In genomic region chr13:109631399-109632026, GRCm38 (mm10) we compare ENCODE assay signal across 16 mouse cellular contexts.
DNase-seq lines count a peak whose midpoint lies in the region; ATAC-seq and TF ChIP-seq lines count a peak whose summit lies in the region.
"Had no signal": no experiment of that assay in that cellular context is flagged by ENCODE, and none has a peak within 500 bp of the region (broad histone marks: within the 10 kb centered on the region; RNA-seq: fewer than 3 reads in every experiment).

No protein-coding gene starts in this region.

- peak overlapping the region; percentile 95 for H3K27ac ChIP-seq in heart, embryonic 16.5 days (ENCODE audit: low read length)
- H3K27ac ChIP-seq in lung, embryonic 16.5 days (ENCODE audit: low read length), result peak overlapping the region; percentile 65; the same call in 1 of the 2 replicates
- H3K27ac ChIP-seq in brown adipose tissue, adult 24 weeks (replicated peaks; ENCODE audit: low read depth, low read length), result 0 out of 2 replicates have a peak overlapping the region, but pooled peaks have one; percentile 15
- H3K27ac ChIP-seq in liver, embryonic 15.5 days (replicated peaks), result peak overlapping the region; percentile 86
- H3K27ac ChIP-seq: embryonic facial prominence, embryonic 15.5 days; forebrain, embryonic 12.5 days; left cerebral cortex, adult 2 months; neural tube, embryonic 12.5 days had no signal

- H3K4me2 ChIP-seq in heart, embryonic 16.5 days (ENCODE audit: low read depth, low read length), result peak overlapping the region; percentile 22; the same call in 1 of the 2 replicates
- no peak overlapping the region for H3K4me2 ChIP-seq in lung, embryonic 16.5 days (ENCODE audit: low read depth, low read length)
- no peak overlapping the region for H3K4me2 ChIP-seq in liver, embryonic 15.5 days
- H3K4me2 ChIP-seq: embryonic facial prominence, embryonic 15.5 days; limb, embryonic 12.5 days; neural tube, embryonic 12.5 days had no signal

- WGBS in heart, embryonic 16.5 days, result 27% methylated on average over 10 of the region's 10 CpGs
- 21% methylated on average over 10 of the region's 10 CpGs for WGBS in lung, embryonic 16.5 days
- WGBS in lung, adult 2 months, result 42% methylated on average over 10 of the region's 10 CpGs
- 61% methylated on average over 10 of the region's 10 CpGs for WGBS in liver, embryonic 15.5 days (ENCODE audit: insufficient replicate concordance)

- ATAC-seq in heart, embryonic 16.5 days (replicated peaks; ENCODE audit: extremely low read depth, insufficient read depth, low FRiP score), result no peak
- ATAC-seq in lung, embryonic 16.5 days (ENCODE audit: low read depth), result peak; percentile 48; the same call in 1 of the 2 replicates
- no peak for ATAC-seq in liver, embryonic 15.5 days (ENCODE audit: insufficient read depth)
- ATAC-seq: CD4-positive, CD25-positive, alpha-beta regulatory T cell, adult 4 months had no signal

- no peak for DNase-seq in heart, postnatal 10 days
- no peak for DNase-seq in lung, adult 2 months
- DNase-seq in cerebellum, adult 9-11 months, result no peak
- DNase-seq in thymus, postnatal 4 days, result no peak
- DNase-seq: cerebellum, adult 2 months; kidney, adult 8-10 months had no signal

- H3K27me3 ChIP-seq in heart, embryonic 16.5 days (ENCODE audit: control insufficient read depth, insufficient read depth, low read length), result no peaks in the 10 kb centered on the region
- H3K27me3 ChIP-seq in lung, embryonic 16.5 days (ENCODE audit: control insufficient read depth, insufficient read depth, low read depth, low read length), result no peaks in the 10 kb centered on the region
- no peaks in the 10 kb centered on the region for H3K27me3 ChIP-seq in liver, embryonic 15.5 days
- H3K27me3 ChIP-seq: limb, embryonic 12.5 days; neural tube, embryonic 12.5 days had no signal

- no peaks in the 10 kb centered on the region for H3K36me3 ChIP-seq in heart, embryonic 16.5 days (ENCODE audit: control insufficient read depth, insufficient read depth)
- H3K36me3 ChIP-seq in lung, embryonic 16.5 days (ENCODE audit: control insufficient read depth, insufficient read depth, low read length), result no peaks in the 10 kb centered on the region
- H3K36me3 ChIP-seq in liver, embryonic 15.5 days (replicated peaks), result no peaks in the 10 kb centered on the region
- H3K36me3 ChIP-seq: embryonic facial prominence, embryonic 15.5 days; forebrain, embryonic 12.5 days; limb, embryonic 12.5 days; neural tube, embryonic 12.5 days had no signal

- no peak overlapping the region for H3K4me3 ChIP-seq in heart, embryonic 16.5 days (ENCODE audit: low read length)
- no peak overlapping the region for H3K4me3 ChIP-seq in lung, embryonic 16.5 days (ENCODE audit: low read length)
- H3K4me3 ChIP-seq in lung, adult 2 months (replicated peaks; ENCODE audit: extremely low read depth, low read depth, low read length), result no peak overlapping the region
- no peak overlapping the region for H3K4me3 ChIP-seq in brown adipose tissue, adult 24 weeks (ENCODE audit: insufficient read depth, low read depth, low read length)
- H3K4me3 ChIP-seq in liver, embryonic 15.5 days (replicated peaks), result no peak overlapping the region
- H3K4me3 ChIP-seq: embryonic facial prominence, embryonic 15.5 days; forebrain, embryonic 12.5 days; left cerebral cortex, adult 2 months; limb, embryonic 12.5 days; neural tube, embryonic 12.5 days had no signal

- TF ChIP-seq POLR2A in lung, adult 2 months (IDR thresholded peaks at IDR 0.05; ENCODE audit: borderline replicate concordance, extremely low read depth, low read depth, low read length), result no peak

- no peak for TF ChIP-seq CTCF in lung, adult 2 months (IDR thresholded peaks at IDR 0.05; ENCODE audit: insufficient read depth, low read length)

- H3K9ac ChIP-seq in heart, embryonic 16.5 days (ENCODE audit: low read length), result no peak overlapping the region
- no peak overlapping the region for H3K9ac ChIP-seq in lung, embryonic 16.5 days (ENCODE audit: low read length)
- no peak overlapping the region for H3K9ac ChIP-seq in liver, embryonic 15.5 days
- H3K9ac ChIP-seq: embryonic facial prominence, embryonic 15.5 days; forebrain, embryonic 12.5 days; limb, embryonic 12.5 days; neural tube, embryonic 12.5 days had no signal

- intact Hi-C loops in heart, postnatal 10 days (cut with DNase I), result loop anchor here (2.0 kb wide), 1 partner anchor 53 kb away; no protein-coding TSS in a partner anchor

- peaks cover 27% of the 10 kb centered on the region for H3K4me1 ChIP-seq in heart, embryonic 16.5 days (ENCODE audit: control insufficient read depth, insufficient read depth, low read length)
- peaks cover 17% of the 10 kb centered on the region for H3K4me1 ChIP-seq in lung, embryonic 16.5 days (replicated peaks; ENCODE audit: control insufficient read depth, insufficient read depth, low read length)
- peaks cover 15% of the 10 kb centered on the region for H3K4me1 ChIP-seq in lung, adult 2 months (ENCODE audit: control insufficient read depth, insufficient read depth, low read length)
- peaks cover 1% of the 10 kb centered on the region for H3K4me1 ChIP-seq in brown adipose tissue, adult 24 weeks (ENCODE audit: control insufficient read depth, insufficient read depth, insufficient read length, low read length)
- H3K4me1 ChIP-seq in liver, embryonic 15.5 days (replicated peaks), result peaks cover 41% of the 10 kb centered on the region

- no peaks in the 10 kb centered on the region for H3K9me3 ChIP-seq in heart, embryonic 16.5 days (replicated peaks; ENCODE audit: control insufficient read depth, low read length)
- no peaks in the 10 kb centered on the region for H3K9me3 ChIP-seq in lung, embryonic 16.5 days (ENCODE audit: control insufficient read depth, low read length)
- H3K9me3 ChIP-seq in liver, embryonic 15.5 days (replicated peaks), result no peaks in the 10 kb centered on the region
- H3K9me3 ChIP-seq: embryonic facial prominence, embryonic 15.5 days; forebrain, embryonic 12.5 days; limb, embryonic 12.5 days; neural tube, embryonic 12.5 days had no signal

Comparison
In these comparisons a context has a peak if more than half of its experiments do, and no peak if none do; other contexts are left out.
1. H3K27ac ChIP-seq: peak in every context shown above with its lines; median percentile 95 in heart, embryonic 16.5 days; 86 in liver, embryonic 15.5 days; 65 in lung, embryonic 16.5 days; 15 in brown adipose tissue, adult 24 weeks.